Mouse (Mus musculus): ENCODE data around the gene Bub1. TPM values are rescaled to one million over a fixed set of nuclear protein-coding genes. Genes with fewer than 3 reads are reported as not detected.

Gene Bub1
- polyA plus RNA-seq, 1 experiment from 2014 or later: 34.8 TPM

DNA sequence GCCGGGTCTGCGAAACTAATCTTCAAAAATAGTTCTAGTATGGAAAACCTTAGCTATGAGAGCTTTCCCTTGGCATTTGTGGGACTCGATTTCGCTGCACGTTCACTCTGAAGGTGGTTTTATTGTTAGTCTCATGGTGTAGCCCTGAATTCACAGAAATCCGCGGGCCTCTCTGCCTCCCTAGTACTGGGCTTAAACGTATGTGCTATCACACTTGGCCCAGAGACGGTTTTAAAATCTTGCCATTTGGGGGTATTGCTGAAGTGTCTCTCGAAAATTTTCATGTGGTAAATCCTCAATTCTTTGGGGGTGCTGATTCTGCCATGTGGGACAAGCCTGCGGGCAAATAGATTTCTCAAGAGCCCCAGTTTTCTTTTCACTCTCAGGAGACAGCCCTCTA is 42.5 kb downstream of the Bub1 start:
- no peak for ATAC-seq (ENCODE audit: low FRiP score)
- peaks cover 3% of the 10 kb centered on the region; the same call in 1 of the 2 replicates for H3K4me1 ChIP-seq (replicated peaks; ENCODE audit: control insufficient read depth, insufficient read depth, low read length)
- no peak for DNase-seq (ENCODE audit: low spot score)
- peak overlapping the region; percentile 49 for H3K9ac ChIP-seq (ENCODE audit: low read depth, low read length)
- no peaks in the 10 kb centered on the region for H3K9me3 ChIP-seq (ENCODE audit: control insufficient read depth, low read length)
- H3K4me3 ChIP-seq (ENCODE audit: low read depth, low read length): peak overlapping the region; percentile 47
- 6% methylated on average over 11 of the region's 11 CpGs for WGBS
- no peaks in the 10 kb centered on the region for H3K27me3 ChIP-seq (ENCODE audit: control insufficient read depth, insufficient read depth, low read length)
- peak overlapping the region; percentile 42 for H3K4me2 ChIP-seq (replicated peaks; ENCODE audit: low read depth, low read length)
- no peaks in the 10 kb centered on the region for H3K36me3 ChIP-seq (ENCODE audit: control insufficient read depth, insufficient read depth, low read length)
- H3K27ac ChIP-seq (ENCODE audit: low read depth, low read length): no peak overlapping the region

DNA sequence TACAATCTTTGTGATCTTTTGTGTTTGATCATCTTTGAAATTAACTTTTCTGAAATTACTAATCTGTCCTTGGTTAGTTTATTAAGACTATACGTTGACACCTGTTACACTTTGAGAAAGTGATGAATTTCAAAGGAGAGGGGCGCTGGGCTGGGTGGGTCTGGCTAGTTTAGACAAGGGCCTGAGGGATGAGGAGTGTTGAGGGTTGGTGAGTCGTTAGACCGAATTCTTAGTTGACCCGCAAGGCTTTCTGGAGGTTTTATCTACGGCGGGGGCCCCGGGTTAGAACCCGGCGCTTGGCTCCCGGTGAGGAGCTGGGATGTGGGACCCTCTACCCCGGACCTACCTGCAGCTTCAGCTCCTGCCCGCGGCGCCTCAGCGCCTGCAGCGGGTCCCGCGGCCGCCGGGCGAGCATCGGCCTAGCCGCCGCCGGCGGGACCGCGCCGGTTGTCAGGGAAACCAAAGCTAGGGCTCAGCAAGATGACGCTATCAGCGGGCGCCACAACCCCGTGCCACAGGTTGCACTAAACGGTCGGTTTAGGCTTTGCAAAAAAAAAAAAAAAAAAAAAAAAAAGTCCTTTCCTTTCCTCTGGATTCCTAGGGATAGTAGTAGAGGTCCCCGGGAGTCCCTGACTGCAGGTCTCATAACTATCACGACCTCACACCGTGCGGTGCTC is 43.1 kb downstream of the Bub1 start, which contains the start of gene Nphp1:
Gene Nphp1, minus strand, starts transcription at position 458 of the 677 bp plus-strand sequence.
- H3K27ac ChIP-seq (ENCODE audit: low read depth, low read length): no peak within 1 kb of the TSS
- peaks cover 3% of the 10 kb centered on the region; the same call in 1 of the 2 replicates for H3K4me1 ChIP-seq (replicated peaks; ENCODE audit: control insufficient read depth, insufficient read depth, low read length)
- under 1% methylated on average over 40 of the region's 40 CpGs for WGBS
- peak within 1 kb of the TSS; percentile 49 for H3K9ac ChIP-seq (ENCODE audit: low read depth, low read length)
- no peaks in the 10 kb centered on the region for H3K36me3 ChIP-seq (ENCODE audit: control insufficient read depth, insufficient read depth, low read length)
- H3K4me3 ChIP-seq (ENCODE audit: low read depth, low read length): peak within 1 kb of the TSS; percentile 47
- peak within 1 kb of the TSS; percentile 42 for H3K4me2 ChIP-seq (replicated peaks; ENCODE audit: low read depth, low read length)
- H3K9me3 ChIP-seq (ENCODE audit: control insufficient read depth, low read length): no peaks in the 10 kb centered on the region
- peak; percentile 83 for ATAC-seq (ENCODE audit: low FRiP score)
- peak; percentile 91 for DNase-seq (ENCODE audit: low spot score)
- H3K27me3 ChIP-seq (ENCODE audit: control insufficient read depth, insufficient read depth, low read length): no peaks in the 10 kb centered on the region

DNA sequence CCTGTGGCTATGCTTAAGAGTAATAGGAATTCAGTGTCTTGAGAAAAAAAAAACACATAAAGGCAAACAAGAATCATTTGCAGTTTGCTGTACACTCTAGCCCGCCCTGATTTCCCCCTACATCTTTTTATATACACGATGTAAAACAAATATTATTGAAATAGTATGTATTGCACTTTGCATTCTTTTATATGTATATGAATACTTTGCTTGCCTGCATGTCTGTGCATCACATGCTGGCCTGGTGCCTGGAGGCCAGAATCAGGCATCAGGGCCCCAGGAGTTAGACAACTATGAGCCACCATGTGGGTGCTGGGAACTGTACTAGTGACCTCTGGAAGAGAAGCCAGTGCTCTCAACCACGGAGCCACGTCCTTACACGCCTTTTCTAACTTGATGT is 44.4 kb downstream of the Bub1 start:
- WGBS: 93% methylated on average over 5 of the region's 5 CpGs

DNA sequence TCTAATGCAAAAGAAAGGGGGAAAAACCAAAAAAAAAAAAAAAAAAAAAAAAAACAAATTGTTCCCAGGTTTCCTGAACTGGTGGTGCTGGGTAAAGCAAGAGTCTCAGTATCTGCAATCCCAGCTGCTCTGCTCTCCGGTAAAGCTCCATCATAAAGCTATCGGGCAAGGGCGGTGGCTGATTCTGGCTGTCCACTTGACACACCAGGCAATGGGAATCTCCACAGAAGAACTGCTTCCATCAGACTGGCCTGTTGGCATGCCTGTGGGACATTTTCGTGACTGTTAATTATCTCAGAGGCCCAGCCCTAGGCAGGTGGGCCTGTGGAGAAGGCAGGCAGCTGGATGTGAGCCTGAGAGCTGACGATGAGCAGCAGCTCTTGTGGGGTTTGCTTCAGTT is 53.2 kb downstream of the Bub1 start:
- WGBS: 92% methylated on average over 5 of the region's 5 CpGs
- Histone ChIP-seq H3K4me3 (ENCODE audit: low read depth, low read length) (no peak overlapping the region), H3K27ac (ENCODE audit: low read depth, low read length) (no peak overlapping the region), H3K9me3 (ENCODE audit: control insufficient read depth, low read length) (no peaks in the 10 kb centered on the region), H3K36me3 (ENCODE audit: control insufficient read depth, insufficient read depth, low read length) (0 out of 2 replicates have a peak, but pooled peaks cover 2% of the 10 kb centered on the region), H3K4me1 (replicated peaks; ENCODE audit: control insufficient read depth, insufficient read depth, low read length) (no peaks in the 10 kb centered on the region), H3K9ac (ENCODE audit: low read depth, low read length) (no peak overlapping the region), H3K4me2 (replicated peaks; ENCODE audit: low read depth, low read length) (no peak overlapping the region), H3K27me3 (ENCODE audit: control insufficient read depth, insufficient read depth, low read length) (no peaks in the 10 kb centered on the region)
- ATAC-seq (ENCODE audit: low FRiP score) (no peak), DNase-seq (ENCODE audit: low spot score) (no peak)

More for the DNA sequence above, 44.4 kb downstream of the Bub1 start:
- no peak overlapping the region for H3K27ac ChIP-seq (ENCODE audit: low read depth, low read length)
- H3K9me3 ChIP-seq (ENCODE audit: control insufficient read depth, low read length): no peaks in the 10 kb centered on the region
- no peaks in the 10 kb centered on the region for H3K36me3 ChIP-seq (ENCODE audit: control insufficient read depth, insufficient read depth, low read length)
- no peak overlapping the region for H3K4me3 ChIP-seq (ENCODE audit: low read depth, low read length)
- DNase-seq (ENCODE audit: low spot score): no peak
- H3K4me2 ChIP-seq (replicated peaks; ENCODE audit: low read depth, low read length): no peak overlapping the region
- H3K4me1 ChIP-seq (replicated peaks; ENCODE audit: control insufficient read depth, insufficient read depth, low read length): peaks cover 3% of the 10 kb centered on the region; the same call in 1 of the 2 replicates
- ATAC-seq (ENCODE audit: low FRiP score): no peak
- no peaks in the 10 kb centered on the region for H3K27me3 ChIP-seq (ENCODE audit: control insufficient read depth, insufficient read depth, low read length)
- no peak overlapping the region for H3K9ac ChIP-seq (ENCODE audit: low read depth, low read length)

DNA sequence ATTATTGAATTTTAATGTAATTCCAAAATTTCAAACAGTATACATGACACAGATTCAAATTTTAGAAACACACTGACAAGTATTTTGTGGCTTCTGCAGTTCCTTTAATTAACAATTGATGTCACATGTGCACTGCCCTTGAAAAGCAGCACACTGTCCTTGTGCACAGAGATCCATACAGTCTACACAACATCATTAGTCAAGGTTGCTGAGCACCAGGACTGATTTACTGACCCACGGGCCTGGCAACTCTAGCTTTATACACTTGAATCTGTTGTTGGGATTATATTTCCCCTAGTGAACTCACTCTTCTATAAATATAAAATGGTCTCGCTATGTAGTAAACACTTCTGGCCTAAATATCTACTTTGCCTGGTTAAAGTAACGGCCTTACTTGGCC is 56.7 kb downstream of the Bub1 start:
- H3K27ac ChIP-seq (ENCODE audit: low read depth, low read length): no peak overlapping the region
- 0 out of 2 replicates have a peak, but pooled peaks cover 2% of the 10 kb centered on the region for H3K36me3 ChIP-seq (ENCODE audit: control insufficient read depth, insufficient read depth, low read length)
- ATAC-seq (ENCODE audit: low FRiP score): no peak
- no peaks in the 10 kb centered on the region for H3K9me3 ChIP-seq (ENCODE audit: control insufficient read depth, low read length)
- no peak for DNase-seq (ENCODE audit: low spot score)
- no peaks in the 10 kb centered on the region for H3K27me3 ChIP-seq (ENCODE audit: control insufficient read depth, insufficient read depth, low read length)
- no peaks in the 10 kb centered on the region for H3K4me1 ChIP-seq (replicated peaks; ENCODE audit: control insufficient read depth, insufficient read depth, low read length)
- H3K9ac ChIP-seq (ENCODE audit: low read depth, low read length): no peak overlapping the region
- WGBS: 80% methylated on average over 3 of the region's 3 CpGs
- H3K4me2 ChIP-seq (replicated peaks; ENCODE audit: low read depth, low read length): no peak overlapping the region
- H3K4me3 ChIP-seq (ENCODE audit: low read depth, low read length): no peak overlapping the region

DNA sequence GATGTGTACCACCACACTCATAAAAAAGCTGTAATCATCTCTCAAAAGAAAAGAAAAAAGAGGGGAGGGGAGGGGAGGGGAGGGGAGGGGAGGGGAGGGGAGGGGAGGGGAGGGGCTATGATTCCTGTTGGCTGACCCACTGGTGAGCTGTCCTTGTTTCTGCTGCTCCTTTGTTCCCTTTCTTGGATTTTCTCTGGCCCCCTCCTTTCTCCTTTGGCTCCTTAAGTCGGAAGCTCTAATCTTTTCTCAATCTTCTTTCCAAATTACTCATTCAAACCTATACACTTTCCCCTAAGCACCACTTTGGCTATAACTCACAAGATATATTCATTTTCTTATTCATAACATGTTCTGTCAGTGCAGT is 57.1 kb downstream of the Bub1 start:
- H3K27ac ChIP-seq (ENCODE audit: low read depth, low read length): no peak overlapping the region
- 0 out of 2 replicates have a peak, but pooled peaks have one; percentile 7 for ATAC-seq (ENCODE audit: low FRiP score)
- no peak overlapping the region for H3K4me3 ChIP-seq (ENCODE audit: low read depth, low read length)
- no peaks in the 10 kb centered on the region for H3K27me3 ChIP-seq (ENCODE audit: control insufficient read depth, insufficient read depth, low read length)
- H3K36me3 ChIP-seq (ENCODE audit: control insufficient read depth, insufficient read depth, low read length): 0 out of 2 replicates have a peak, but pooled peaks cover 2% of the 10 kb centered on the region
- 17% methylated on average over 1 of the region's 1 CpGs for WGBS
- H3K9me3 ChIP-seq (ENCODE audit: control insufficient read depth, low read length): no peaks in the 10 kb centered on the region
- no peak for DNase-seq (ENCODE audit: low spot score)
- no peak overlapping the region for H3K4me2 ChIP-seq (replicated peaks; ENCODE audit: low read depth, low read length)
- H3K4me1 ChIP-seq (replicated peaks; ENCODE audit: control insufficient read depth, insufficient read depth, low read length): no peaks in the 10 kb centered on the region
- no peak overlapping the region for H3K9ac ChIP-seq (ENCODE audit: low read depth, low read length)

DNA sequence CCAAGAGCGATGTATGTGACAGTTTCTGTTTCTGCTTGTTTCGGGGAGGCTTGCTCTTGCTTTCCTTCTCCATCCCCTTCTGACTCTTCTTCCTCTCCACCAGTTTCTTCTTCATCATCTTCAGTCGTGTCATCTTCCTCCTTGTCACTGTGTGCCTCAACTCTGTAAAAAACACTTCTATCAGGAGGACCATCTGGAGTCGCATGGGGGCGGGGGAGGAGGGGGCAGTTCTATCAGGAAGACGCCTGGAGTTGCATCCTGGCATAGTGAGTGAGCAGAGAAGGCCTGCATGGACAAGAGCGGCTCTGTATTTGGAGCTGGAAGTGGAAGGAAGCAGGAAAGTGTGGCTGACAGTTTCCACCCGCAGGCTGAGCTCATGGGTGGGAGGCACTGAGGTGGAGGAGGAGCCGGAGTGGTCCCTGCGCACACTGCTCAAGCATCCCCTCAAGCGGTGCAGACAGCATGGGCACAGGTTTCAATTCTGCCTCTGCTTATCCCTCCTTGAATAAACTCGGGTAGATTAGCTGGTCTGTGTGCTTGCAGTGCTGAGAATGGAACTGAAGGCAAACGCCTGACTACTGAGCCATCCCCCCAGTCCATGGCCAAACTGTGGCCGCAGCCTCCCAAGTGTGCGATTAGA is 57.6 kb downstream of the Bub1 start:
- no peaks in the 10 kb centered on the region for H3K4me1 ChIP-seq (replicated peaks; ENCODE audit: control insufficient read depth, insufficient read depth, low read length)
- H3K36me3 ChIP-seq (ENCODE audit: control insufficient read depth, insufficient read depth, low read length): no peaks in the 10 kb centered on the region
- ATAC-seq (ENCODE audit: low FRiP score) (0 out of 2 replicates have a peak, but pooled peaks have one; percentile 19), DNase-seq (ENCODE audit: low spot score) (peak; percentile 15)
- no peaks in the 10 kb centered on the region for H3K9me3 ChIP-seq (ENCODE audit: control insufficient read depth, low read length)
- H3K4me3 ChIP-seq (ENCODE audit: low read depth, low read length): no peak overlapping the region
- no peak overlapping the region for H3K9ac ChIP-seq (ENCODE audit: low read depth, low read length)
- H3K4me2 ChIP-seq (replicated peaks; ENCODE audit: low read depth, low read length): no peak overlapping the region
- 63% methylated on average over 15 of the region's 15 CpGs for WGBS
- no peaks in the 10 kb centered on the region for H3K27me3 ChIP-seq (ENCODE audit: control insufficient read depth, insufficient read depth, low read length)
- H3K27ac ChIP-seq (ENCODE audit: low read depth, low read length): no peak overlapping the region; the same call in 1 of the 2 replicates

DNA sequence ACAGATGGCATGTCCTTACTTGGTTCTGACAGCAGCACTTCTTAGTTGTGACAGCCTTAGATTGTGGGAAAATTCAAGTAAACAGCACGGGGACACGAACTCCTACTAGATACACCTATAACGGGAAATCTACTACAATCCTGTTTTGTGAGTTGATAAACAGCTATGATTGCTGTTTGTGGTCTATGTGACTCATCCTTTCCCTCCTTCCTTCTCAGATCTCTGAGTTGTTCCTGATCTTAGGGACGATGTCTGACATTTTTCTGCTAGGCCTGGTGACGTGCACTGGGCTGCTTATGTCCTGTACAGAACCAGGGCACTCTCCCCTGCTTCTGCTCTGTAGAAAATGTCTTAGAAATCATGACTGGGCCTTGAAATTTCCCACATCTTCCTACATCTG is 70.1 kb downstream of the Bub1 start:
- H3K9ac ChIP-seq (ENCODE audit: low read depth, low read length): no peak overlapping the region
- 93% methylated on average over 5 of the region's 5 CpGs for WGBS

More for the DNA sequence above, 70.1 kb downstream of the Bub1 start:
- Histone ChIP-seq H3K36me3 (ENCODE audit: control insufficient read depth, insufficient read depth, low read length) (no peaks in the 10 kb centered on the region), H3K4me3 (ENCODE audit: low read depth, low read length) (no peak overlapping the region), H3K4me2 (replicated peaks; ENCODE audit: low read depth, low read length) (no peak overlapping the region), H3K27me3 (ENCODE audit: control insufficient read depth, insufficient read depth, low read length) (no peaks in the 10 kb centered on the region), H3K4me1 (replicated peaks; ENCODE audit: control insufficient read depth, insufficient read depth, low read length) (no peaks in the 10 kb centered on the region), H3K27ac (ENCODE audit: low read depth, low read length) (no peak overlapping the region), H3K9me3 (ENCODE audit: control insufficient read depth, low read length) (no peaks in the 10 kb centered on the region)
- ATAC-seq (ENCODE audit: low FRiP score): no peak
- no peak for DNase-seq (ENCODE audit: low spot score)
